Comparison of ENCODE assay signal across 13 mouse cellular contexts in the genomic region with DNA sequence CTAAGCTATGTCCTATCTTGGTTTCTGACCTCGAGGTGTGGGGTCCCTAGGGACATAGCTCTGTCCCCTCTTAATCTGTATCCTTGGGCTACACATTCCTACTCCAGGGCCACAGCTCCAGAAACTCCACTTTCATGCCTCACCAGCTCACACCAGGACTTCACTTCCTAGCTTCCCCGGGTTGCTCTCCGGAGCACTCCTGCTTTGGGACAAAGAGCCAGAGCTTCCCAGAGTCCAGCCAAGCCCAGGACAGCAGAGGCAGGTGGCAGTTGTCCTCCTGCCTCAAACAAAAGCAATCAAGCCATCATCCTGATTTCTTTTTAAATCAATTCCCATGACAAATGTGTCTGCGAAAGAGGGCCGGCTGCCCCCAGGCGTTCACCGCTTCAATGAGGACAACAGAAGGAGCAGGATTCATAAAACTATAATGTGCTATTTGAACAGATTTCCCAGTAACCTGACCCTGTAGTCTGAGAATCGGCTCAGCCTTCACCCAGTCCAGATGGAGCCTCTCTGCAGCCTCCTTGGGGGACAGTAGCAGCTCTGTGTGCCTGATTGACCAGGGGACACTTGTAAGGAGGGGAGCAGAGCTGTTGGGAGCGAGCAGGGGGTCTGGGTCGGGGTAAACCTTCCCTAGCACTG. TPM values are rescaled to one million over a fixed set of nuclear protein-coding genes. Genes with fewer than 3 reads are reported as not detected.
DNase-seq lines count a peak whose midpoint lies in the region; ATAC-seq lines count a peak whose summit lies in the region.
"Had no signal": no experiment of that assay in that cellular context is flagged by ENCODE, and none has a peak within 500 bp of the region (broad histone marks: within the 10 kb centered on the region; RNA-seq: fewer than 3 reads in every experiment).

No protein-coding gene starts in this region.

- H3K4me1 ChIP-seq in midbrain, embryonic 10.5 days, result peaks cover 80% of the 10 kb centered on the region
- peaks cover 12% of the 10 kb centered on the region for H3K4me1 ChIP-seq in midbrain, embryonic 16.5 days (ENCODE audit: control insufficient read depth, insufficient read depth, low read length)
- peaks cover 44% of the 10 kb centered on the region for H3K4me1 ChIP-seq in hindbrain, embryonic 15.5 days (replicated peaks)
- peaks cover 19% of the 10 kb centered on the region; the same call in 1 of the 2 replicates for H3K4me1 ChIP-seq in neural tube, embryonic 14.5 days (ENCODE audit: control insufficient read depth, insufficient read depth, low read length)

- H3K27me3 ChIP-seq in midbrain, embryonic 10.5 days (ENCODE audit: low read depth, poor library complexity, severe bottlenecking), result peaks cover 13% of the 10 kb centered on the region
- no peaks in the 10 kb centered on the region for H3K27me3 ChIP-seq in midbrain, embryonic 16.5 days (ENCODE audit: control insufficient read depth, insufficient read depth, low read depth, low read length)
- H3K27me3 ChIP-seq in hindbrain, embryonic 15.5 days, result no peaks in the 10 kb centered on the region
- H3K27me3 ChIP-seq in neural tube, embryonic 14.5 days (ENCODE audit: control insufficient read depth, insufficient read depth, low read length), result no peaks in the 10 kb centered on the region
- H3K27me3 ChIP-seq: heart, embryonic 15.5 days had no signal

- 60% methylated on average over 10 of the region's 10 CpGs for WGBS in midbrain, embryonic 10.5 days
- 27% methylated on average over 10 of the region's 10 CpGs for WGBS in midbrain, embryonic 16.5 days
- 18% methylated on average over 10 of the region's 10 CpGs for WGBS in hindbrain, embryonic 15.5 days
- 16% methylated on average over 10 of the region's 10 CpGs for WGBS in neural tube, embryonic 14.5 days

- no peak overlapping the region for H3K9ac ChIP-seq in midbrain, embryonic 16.5 days (ENCODE audit: low read depth, low read length)
- no peak overlapping the region for H3K9ac ChIP-seq in hindbrain, embryonic 15.5 days
- no peak overlapping the region for H3K9ac ChIP-seq in neural tube, embryonic 14.5 days (replicated peaks; ENCODE audit: low read depth, low read length)
- H3K9ac ChIP-seq: heart, embryonic 15.5 days; liver, embryonic 14.5 days had no signal

- no peaks in the 10 kb centered on the region for H3K36me3 ChIP-seq in midbrain, embryonic 10.5 days
- H3K36me3 ChIP-seq in midbrain, embryonic 16.5 days (ENCODE audit: control insufficient read depth, insufficient read depth, low read length), result no peaks in the 10 kb centered on the region
- H3K36me3 ChIP-seq in hindbrain, embryonic 15.5 days, result no peaks in the 10 kb centered on the region
- H3K36me3 ChIP-seq in neural tube, embryonic 14.5 days (ENCODE audit: control insufficient read depth, insufficient read depth, low read length), result no peaks in the 10 kb centered on the region
- H3K36me3 ChIP-seq: heart, embryonic 15.5 days had no signal

- no peak overlapping the region for H3K4me2 ChIP-seq in midbrain, embryonic 16.5 days (ENCODE audit: low read length)
- no peak overlapping the region for H3K4me2 ChIP-seq in hindbrain, embryonic 15.5 days
- H3K4me2 ChIP-seq in neural tube, embryonic 14.5 days (ENCODE audit: low read depth, low read length), result no peak overlapping the region
- H3K4me2 ChIP-seq: heart, embryonic 15.5 days had no signal

- no peaks in the 10 kb centered on the region for H3K9me3 ChIP-seq in midbrain, embryonic 10.5 days (replicated peaks)
- no peaks in the 10 kb centered on the region for H3K9me3 ChIP-seq in midbrain, embryonic 16.5 days (replicated peaks; ENCODE audit: control insufficient read depth, low read length, poor library complexity, severe bottlenecking)
- H3K9me3 ChIP-seq in hindbrain, embryonic 15.5 days, result no peaks in the 10 kb centered on the region
- no peaks in the 10 kb centered on the region for H3K9me3 ChIP-seq in neural tube, embryonic 14.5 days (ENCODE audit: control insufficient read depth, low read length)
- H3K9me3 ChIP-seq: heart, embryonic 15.5 days had no signal

- H3K4me3 ChIP-seq in midbrain, embryonic 10.5 days, result no peak overlapping the region
- H3K4me3 ChIP-seq in midbrain, embryonic 16.5 days (ENCODE audit: low read depth, low read length), result no peak overlapping the region
- H3K4me3 ChIP-seq in hindbrain, embryonic 15.5 days, result no peak overlapping the region
- H3K4me3 ChIP-seq in neural tube, embryonic 14.5 days (ENCODE audit: low read depth, low read length), result no peak overlapping the region
- H3K4me3 ChIP-seq: heart, embryonic 15.5 days had no signal

- no peak for ATAC-seq in midbrain, embryonic 16.5 days
- peak; percentile 39; the same call in 1 of the 2 replicates for ATAC-seq in hindbrain, embryonic 15.5 days (ENCODE audit: low FRiP score, low read depth)
- peak; percentile 39; the same call in 1 of the 2 replicates for ATAC-seq in neural tube, embryonic 14.5 days (ENCODE audit: low read depth)

- H3K27ac ChIP-seq in midbrain, embryonic 10.5 days (replicated peaks), result peak overlapping the region; percentile 82
- no peak overlapping the region for H3K27ac ChIP-seq in midbrain, embryonic 16.5 days (ENCODE audit: low read length)
- peak overlapping the region; percentile 45 for H3K27ac ChIP-seq in hindbrain, embryonic 15.5 days (replicated peaks)
- peak overlapping the region; percentile 53; the same call in 1 of the 2 replicates for H3K27ac ChIP-seq in neural tube, embryonic 14.5 days (ENCODE audit: low read depth, low read length)
- H3K27ac ChIP-seq: heart, embryonic 15.5 days; liver, embryonic 14.5 days; macrophage had no signal

- peak; percentile 19 for DNase-seq in cerebellum, adult 11-12 months
- no peak for DNase-seq in cerebellum, adult 11 months
- no peak for DNase-seq in midbrain, embryonic 10.5 days (ENCODE audit: low spot score)
- DNase-seq in thymus, postnatal 14 days, result no peak
- DNase-seq in adrenal gland, postnatal 10 days, result no peak
- DNase-seq: kidney, adult 18-20 months; layer of hippocampus, postnatal 36 days had no signal

RNA-seq across cellular contexts. Expression of gene Ccdc182, which starts 15.3 kb away (rescaled TPM):
- 4.7 and 6.0 TPM in 2 replicates for polyA plus RNA-seq in midbrain, embryonic 10.5 days (2016; fragmentation: Nextera tagmentation; extraction: Ambion mirVana)
- 0.17 TPM in 1 of 2 replicates, not detected in the other for polyA plus RNA-seq in midbrain, embryonic 16.5 days (2015; fragmentation: Nextera tagmentation; extraction: Ambion mirVana)
- polyA plus RNA-seq in hindbrain, embryonic 15.5 days (2015; fragmentation: Nextera tagmentation; extraction: Ambion mirVana), result 0.17 and 0.29 TPM in 2 replicates
- 0.23 and 0.52 TPM in 2 replicates for polyA plus RNA-seq in neural tube, embryonic 14.5 days (2014; fragmentation: Nextera tagmentation; extraction: Ambion mirVana)
- not detected for total RNA-seq in adrenal gland, postnatal 10 days (2021)
- total RNA-seq: layer of hippocampus, postnatal 36 days had no signal
- polyA plus RNA-seq: heart, embryonic 15.5 days; liver, embryonic 14.5 days; macrophage had no signal
